Mouse (Mus musculus): ENCODE data around the gene Atp5j2.
"Not testable (repeated sequence)": the region's sequence is repeated elsewhere in the genome, so short reads cannot be mapped to it uniquely, and the experiment has no call there.

The Atp5j2 gene

DNA sequence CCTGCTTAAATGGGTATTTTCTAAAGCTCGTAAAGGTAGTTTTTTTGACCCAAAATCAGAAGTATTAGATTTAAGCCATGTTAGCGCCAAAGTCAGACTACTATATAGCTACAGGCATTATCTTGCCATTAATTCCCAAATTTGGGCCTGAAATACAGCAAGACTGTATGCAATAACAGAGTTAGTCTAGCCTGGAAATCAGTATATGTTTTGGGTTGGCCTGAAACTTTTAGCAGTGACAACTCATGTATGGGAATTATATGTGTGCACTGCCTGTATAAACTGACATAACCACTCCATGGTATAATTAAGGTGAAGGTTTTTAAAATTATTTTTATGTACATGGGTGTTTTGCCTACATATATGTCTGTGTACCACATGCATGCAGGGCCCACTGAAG lies at the start of gene Atp5j2:
Gene Atp5j2 (minus strand): TSS at position 101 of the 400 bp plus-strand sequence.
- no peak for DNase-seq

- DNase-seq = peak; percentile 39
Observed at GRCm38 (mm10) chr5:145234636-145235035, 42.8 kb upstream of the Atp5j2 start.

- DNase-seq = no peak
Observed at GRCm38 (mm10) chr5:145231893-145232411, 40.1 kb upstream of the Atp5j2 start.

DNA sequence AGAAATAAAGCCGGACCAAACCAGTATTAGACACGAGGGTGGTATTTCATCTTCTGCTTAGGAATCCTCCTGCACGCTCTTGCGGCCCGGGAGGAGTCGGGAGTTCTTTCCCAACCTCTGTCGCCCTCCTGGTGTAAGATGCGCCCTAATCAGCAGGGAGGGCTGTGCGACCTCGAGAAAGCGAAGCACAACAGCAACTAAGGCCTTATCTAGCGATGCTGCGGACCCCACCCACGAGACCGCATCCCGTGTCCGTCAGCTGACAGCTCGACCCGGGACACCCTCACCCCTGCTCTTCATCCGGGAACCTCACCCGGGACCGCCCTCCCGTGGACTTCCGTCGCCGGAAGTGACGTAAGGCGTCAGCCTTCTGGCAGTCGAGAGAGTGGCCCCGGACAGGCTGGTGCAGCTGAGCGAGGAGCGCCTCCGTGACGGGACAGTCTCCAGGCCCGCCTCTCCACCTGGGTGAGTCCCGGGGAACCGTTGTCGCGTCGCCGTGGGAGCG lies 39.6 kb upstream of the Atp5j2 start, which contains the start of gene Zfp655:
Gene Zfp655 (plus strand): TSS at position 349 of the 505 bp plus-strand sequence.
- DNase-seq = peak; percentile 98

DNA sequence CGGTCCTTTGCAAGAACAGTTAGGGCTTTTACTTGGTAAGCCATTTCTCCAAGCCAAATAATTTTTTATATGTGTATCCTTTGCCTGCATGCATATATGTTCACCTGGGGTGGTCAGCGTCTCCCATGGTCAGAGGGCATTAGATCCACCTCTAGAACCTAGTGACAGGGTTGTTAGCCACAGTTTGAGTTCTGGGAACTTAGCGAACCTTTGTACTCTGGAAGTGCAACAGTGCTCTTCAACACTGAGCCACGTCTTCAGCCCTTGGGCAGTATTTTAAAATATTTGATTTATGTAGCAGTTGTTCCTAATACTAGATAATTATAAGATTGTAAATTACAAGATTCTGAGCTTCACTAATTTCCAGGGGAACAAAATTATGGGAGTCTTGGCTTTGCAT lies 38.8 kb upstream of the Atp5j2 start:
- no peak for DNase-seq

- not testable (repeated sequence) for DNase-seq
Observed at GRCm38 (mm10) chr5:145229283-145229682, 37.4 kb upstream of the Atp5j2 start.

DNA sequence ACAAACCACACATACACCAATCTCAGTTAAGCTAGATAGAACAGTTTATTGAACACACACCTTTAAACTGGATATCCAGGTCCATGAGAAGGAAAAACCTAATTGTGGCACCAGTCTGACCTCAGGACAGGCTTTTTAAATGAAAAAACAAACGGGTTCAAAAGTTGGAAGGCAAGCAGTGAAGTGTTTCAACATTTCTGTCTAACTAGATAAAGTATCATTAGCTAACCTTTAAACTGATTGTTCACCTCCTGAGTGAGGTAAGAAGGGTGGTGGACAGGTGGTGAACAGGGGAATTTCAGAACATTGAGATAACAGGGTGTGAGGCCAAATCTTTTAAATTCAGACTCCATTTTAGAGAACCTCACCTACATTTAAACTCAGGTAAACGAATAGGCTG lies 34.6 kb upstream of the Atp5j2 start:
- DNase-seq = no peak

DNA sequence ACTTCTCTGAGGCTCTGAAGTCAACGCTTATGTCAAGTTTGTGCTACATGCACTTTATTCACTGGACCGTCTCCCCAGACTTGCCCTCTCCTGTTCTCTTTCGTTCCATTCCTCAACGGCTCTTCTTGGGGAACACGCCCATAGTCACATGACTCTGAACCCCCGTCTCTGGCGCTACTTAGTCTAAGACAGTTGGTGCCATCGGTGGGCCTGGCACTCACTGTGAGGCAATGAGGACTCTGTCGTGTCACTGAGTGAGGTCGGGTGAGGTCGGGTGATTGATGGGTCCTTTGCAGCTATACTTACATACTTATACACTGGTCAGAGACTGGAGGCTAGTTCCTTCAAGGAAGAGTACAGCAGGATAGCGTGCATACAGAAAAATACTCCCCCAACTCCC lies 31.5 kb upstream of the Atp5j2 start:
- DNase-seq = no peak

GRCm38 (mm10) chr5:145222840-145223239 lies 31.0 kb upstream of the Atp5j2 start:
- DNase-seq = no peak

DNA sequence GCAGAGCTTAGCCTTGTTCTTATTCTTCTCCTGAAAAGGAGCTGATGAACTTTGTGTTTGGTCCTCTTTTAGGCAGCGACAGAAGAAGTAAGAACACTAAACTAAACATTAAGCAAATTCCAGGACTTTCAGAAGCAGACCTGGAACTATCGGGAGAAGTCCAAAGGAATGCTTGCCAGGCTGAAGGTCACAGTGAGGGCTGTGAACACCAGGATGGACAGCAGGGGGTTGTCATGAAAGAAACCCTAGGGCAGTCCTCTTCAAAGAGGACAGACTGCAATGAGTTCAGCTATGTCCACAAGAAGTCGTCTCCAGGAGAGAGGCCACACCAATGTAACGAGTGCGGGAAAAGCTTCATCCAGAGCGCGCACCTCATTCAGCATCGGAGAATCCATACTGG lies 28.1 kb upstream of the Atp5j2 start:
- DNase-seq = no peak

DNA sequence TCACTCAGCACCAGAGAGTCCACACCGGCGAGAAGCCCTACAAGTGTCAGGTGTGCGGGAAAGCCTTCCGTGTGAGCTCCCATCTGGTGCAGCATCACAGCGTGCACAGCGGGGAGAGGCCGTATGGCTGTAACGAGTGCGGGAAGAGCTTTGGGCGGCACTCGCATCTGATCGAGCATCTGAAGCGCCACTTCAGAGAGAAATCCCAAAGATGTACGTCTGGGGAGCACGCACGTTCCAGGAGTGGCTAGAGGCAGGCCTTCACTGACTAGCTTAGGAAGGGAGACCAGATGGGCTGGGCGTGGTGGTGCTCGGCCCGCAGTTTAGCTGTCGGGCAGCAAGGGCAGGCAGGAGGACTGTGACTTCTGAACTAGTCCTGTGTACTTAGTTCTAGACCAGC lies 26.8 kb upstream of the Atp5j2 start:
- no peak for DNase-seq

GRCm38 (mm10) chr5:145218206-145218605 lies 26.3 kb upstream of the Atp5j2 start:
- DNase-seq = no peak

- DNase-seq = no peak
Observed at GRCm38 (mm10) chr5:145217746-145218145, 25.9 kb upstream of the Atp5j2 start.

GRCm38 (mm10) chr5:145214679-145215078 lies 22.8 kb upstream of the Atp5j2 start:
- peak; percentile 31 for DNase-seq

GRCm38 (mm10) chr5:145213505-145213904 lies 21.6 kb upstream of the Atp5j2 start:
- DNase-seq = no peak

- no peak for DNase-seq
Observed at GRCm38 (mm10) chr5:145212216-145212615, 20.4 kb upstream of the Atp5j2 start.

DNA sequence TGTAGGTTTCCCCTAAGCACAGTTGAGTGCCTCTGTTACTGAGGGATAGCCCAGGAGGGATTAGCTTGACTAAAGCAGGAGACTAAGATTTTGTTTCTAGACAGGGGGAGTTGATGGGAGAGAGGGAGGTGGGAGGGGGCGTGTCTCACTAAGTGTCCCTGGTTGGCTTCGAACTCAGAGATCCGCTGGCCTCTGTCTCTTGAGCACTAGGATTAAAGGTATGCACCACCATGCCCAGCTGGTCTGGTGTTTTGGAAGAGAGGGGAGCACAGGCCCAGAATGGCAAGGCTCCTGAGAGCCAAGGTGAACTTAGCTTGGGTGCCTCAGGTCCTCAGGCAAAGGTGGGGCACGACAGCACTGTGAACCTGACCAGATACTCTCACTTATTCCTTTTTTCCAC lies 19.5 kb upstream of the Atp5j2 start:
- DNase-seq = no peak

GRCm38 (mm10) chr5:145208391-145208790 lies 16.5 kb upstream of the Atp5j2 start:
- DNase-seq = peak; percentile 11

- no peak for DNase-seq
Observed at GRCm38 (mm10) chr5:145207954-145208353, 16.1 kb upstream of the Atp5j2 start.

DNA sequence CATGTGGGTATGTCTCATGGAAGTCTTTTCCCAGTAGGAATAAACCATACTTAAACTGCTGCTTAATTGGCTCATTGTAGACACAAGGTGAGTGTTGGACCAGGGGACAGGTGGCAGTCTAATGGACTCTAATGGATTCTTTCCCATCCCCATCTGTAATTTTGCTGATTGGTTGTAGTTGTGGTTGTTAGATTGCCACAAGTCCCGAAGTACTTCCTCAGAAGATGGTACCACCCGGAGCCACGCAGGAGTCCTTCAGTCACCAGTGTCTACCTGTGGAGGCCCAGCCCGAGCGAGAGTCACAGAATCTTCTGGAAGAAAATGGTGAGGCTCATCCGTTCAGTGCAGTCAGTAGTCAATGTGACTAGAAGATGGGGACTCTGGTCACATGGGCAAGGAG lies 15.5 kb upstream of the Atp5j2 start:
- DNase-seq = no peak

- DNase-seq = peak; percentile 41
Observed at GRCm38 (mm10) chr5:145205041-145205440, 13.2 kb upstream of the Atp5j2 start.

DNA sequence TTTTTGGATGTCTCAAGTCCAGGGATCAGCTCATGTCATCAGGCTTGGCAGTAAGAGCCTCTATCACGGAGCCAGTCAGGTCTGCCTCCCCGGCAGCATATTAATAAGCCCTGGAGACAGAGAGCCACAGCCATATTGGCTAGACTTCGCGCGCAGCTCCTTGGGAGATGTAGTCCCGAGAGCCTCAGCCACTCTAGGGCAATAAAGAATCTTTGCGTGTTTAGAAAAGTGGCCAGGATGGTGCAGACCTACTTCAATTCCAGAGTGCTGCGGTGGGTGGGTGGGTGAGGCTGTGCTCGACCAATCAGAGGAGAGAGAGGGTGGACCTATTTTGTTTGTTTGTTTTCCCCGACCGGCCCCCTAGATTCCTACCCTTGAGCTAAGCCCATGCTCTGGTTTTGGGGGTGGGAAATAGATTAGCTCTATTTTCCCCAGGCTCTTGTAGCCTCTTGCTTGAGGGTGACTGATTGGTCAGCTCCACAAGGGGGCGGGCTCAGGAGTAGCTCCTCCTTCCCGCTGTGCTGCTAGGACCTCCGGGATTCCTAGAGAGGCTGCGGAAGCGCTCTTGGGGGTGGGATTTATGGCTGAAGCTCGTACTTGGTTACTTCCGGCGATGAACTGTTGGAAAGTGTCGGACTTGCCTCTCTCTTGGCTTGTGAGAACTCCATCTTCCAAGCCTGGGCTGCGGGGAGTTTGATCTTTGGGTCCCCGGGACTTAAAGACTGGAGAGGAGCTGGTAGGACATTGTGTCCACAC lies 12.3 kb upstream of the Atp5j2 start, which contains the start of gene Zkscan5:
Gene Zkscan5 (plus strand): TSS at position 627 of the 756 bp plus-strand sequence.
- peak; percentile 99 for DNase-seq

DNA sequence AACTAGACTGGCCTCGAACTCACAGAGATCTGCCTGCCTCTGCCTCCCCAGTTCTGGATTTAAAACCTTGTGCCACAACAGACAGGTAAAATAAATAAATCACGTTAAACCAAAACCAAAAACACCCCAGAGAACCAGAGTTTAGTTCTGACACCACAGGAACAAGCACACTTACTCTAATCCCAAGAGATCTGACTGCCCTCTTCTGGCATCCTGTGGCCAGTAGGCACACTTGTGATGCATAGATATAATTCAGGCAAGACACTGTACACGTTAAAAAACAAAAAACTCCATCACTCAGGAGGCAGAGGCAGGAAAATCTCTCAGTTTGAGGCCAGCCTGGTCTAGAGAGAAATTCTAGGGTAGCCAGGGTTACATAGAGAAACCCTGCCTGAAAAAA lies 10.6 kb upstream of the Atp5j2 start:
- no peak for DNase-seq

GRCm38 (mm10) chr5:145201321-145201991 lies 9.6 kb upstream of the Atp5j2 start, which contains the start of gene Zkscan14:
Zkscan14 (minus strand) TSS chr5:145201868.
- peak; percentile 88 for DNase-seq
